Mouse (Mus musculus): ENCODE results near the gene Dock3. TPM values are rescaled to one million over a fixed set of nuclear protein-coding genes. Genes with fewer than 3 reads are reported as not detected.
A peak's percentile ranks its signal among the peaks of the same experiment; 100 is the strongest.

Gene Dock3
- total RNA-seq, 2 experiments from 2014 or later = 2.7 to 3.5 TPM

GRCm38 (mm10) chr9:106893327-106893726 is 338.4 kb downstream of the Dock3 start:
- no peak for DNase-seq (ENCODE audit: low spot score)
- intact Hi-C loops (cut with DNase I) = loop anchor here (5.0 kb wide), 1 partner anchor 444 kb away; the partner anchor contains the start of gene Hemk1

- intact Hi-C loops (cut with DNase I) = loop anchor here (5.0 kb wide), 1 partner anchor 445 kb away; the partner anchor contains the start of gene Hemk1
These were observed 339.2 kb downstream of the Dock3 start for GRCm38 (mm10) chr9:106892552-106892875.

GRCm38 (mm10) chr9:106891829-106892551 is 339.7 kb downstream of the Dock3 start, which contains the start of gene Manf:
Gene Manf (minus strand): TSS chr9:106891979.
- DNase-seq (ENCODE audit: low spot score) = peak; percentile 97
- intact Hi-C loops (cut with DNase I) = loop anchor here (5.0 kb wide), 1 partner anchor 445 kb away; the partner anchor contains the start of gene Hemk1

More at GRCm38 (mm10) chr9:106892552-106892875, 339.2 kb downstream of the Dock3 start:
- DNase-seq (ENCODE audit: low spot score) = no peak

GRCm38 (mm10) chr9:106891341-106891741 is 340.4 kb downstream of the Dock3 start:
- DNase-seq (ENCODE audit: low spot score) = no peak
- intact Hi-C loops (cut with DNase I) = loop anchor here (5.0 kb wide), 1 partner anchor 446 kb away; the partner anchor contains the start of gene Hemk1

GRCm38 (mm10) chr9:106890496-106891240 is 341.0 kb downstream of the Dock3 start:
- intact Hi-C loops (cut with DNase I) = loop anchor here (5.0 kb wide), 1 partner anchor 447 kb away; the partner anchor contains the start of gene Hemk1
- DNase-seq (ENCODE audit: low spot score) = no peak

- DNase-seq (ENCODE audit: low spot score) = no peak
- intact Hi-C loops (cut with DNase I) = loop anchor here (5.0 kb wide), 1 partner anchor 212 kb away; no protein-coding TSS in a partner anchor
These were observed 342.4 kb downstream of the Dock3 start for GRCm38 (mm10) chr9:106889321-106889720.

- intact Hi-C loops (cut with DNase I) = loop anchor here (5.0 kb wide), 1 partner anchor 211 kb away; no protein-coding TSS in a partner anchor
- no peak for DNase-seq (ENCODE audit: low spot score)
These were observed 343.4 kb downstream of the Dock3 start for GRCm38 (mm10) chr9:106888346-106888745.

GRCm38 (mm10) chr9:106886828-106887702 is 344.6 kb downstream of the Dock3 start, which contains the start of gene Rbm15b:
Gene Rbm15b (minus strand): TSS chr9:106887428.
- intact Hi-C loops (cut with DNase I) = loop anchor here (5.0 kb wide), 1 partner anchor 210 kb away; no protein-coding TSS in a partner anchor
- peak; percentile 97 for DNase-seq (ENCODE audit: low spot score)

GRCm38 (mm10) chr9:106885901-106886731 is 345.6 kb downstream of the Dock3 start:
- intact Hi-C loops (cut with DNase I) = loop anchor here (2.0 to 5.0 kb wide), 2 partner anchors 61 to 209 kb away; no protein-coding TSS in a partner anchor
- DNase-seq (ENCODE audit: low spot score) = no peak

GRCm38 (mm10) chr9:106884996-106885900 is 346.5 kb downstream of the Dock3 start:
- intact Hi-C loops (cut with DNase I) = loop anchor here (2.0 to 5.0 kb wide), 2 partner anchors 60 to 208 kb away; no protein-coding TSS in a partner anchor
- DNase-seq (ENCODE audit: low spot score) = no peak

- intact Hi-C loops (cut with DNase I) = loop anchor here (2.0 kb wide), 1 partner anchor 60 kb away; no protein-coding TSS in a partner anchor
- DNase-seq (ENCODE audit: low spot score) = no peak
These were observed 347.4 kb downstream of the Dock3 start for GRCm38 (mm10) chr9:106884306-106884705.

GRCm38 (mm10) chr9:106883085-106883484 is 348.6 kb downstream of the Dock3 start:
- intact Hi-C loops (cut with DNase I) = no loop called here
- DNase-seq (ENCODE audit: low spot score) = no peak

- intact Hi-C loops (cut with DNase I) = no loop called here
- DNase-seq (ENCODE audit: low spot score) = no peak
These were observed 349.5 kb downstream of the Dock3 start for GRCm38 (mm10) chr9:106882176-106882575.

- no peak for DNase-seq (ENCODE audit: low spot score)
- intact Hi-C loops (cut with DNase I) = no loop called here
These were observed 350.5 kb downstream of the Dock3 start for GRCm38 (mm10) chr9:106881071-106881755.

- intact Hi-C loops (cut with DNase I) = no loop called here
- no peak for DNase-seq (ENCODE audit: low spot score)
These were observed 352.2 kb downstream of the Dock3 start for GRCm38 (mm10) chr9:106879471-106879870.

- intact Hi-C loops (cut with DNase I) = no loop called here
- DNase-seq (ENCODE audit: low spot score) = no peak
These were observed 355.0 kb downstream of the Dock3 start for GRCm38 (mm10) chr9:106876666-106877065.

GRCm38 (mm10) chr9:106874216-106874615 is 357.5 kb downstream of the Dock3 start:
- DNase-seq (ENCODE audit: low spot score) = no peak
- intact Hi-C loops (cut with DNase I) = no loop called here
